Mouse (Mus musculus) spleen, adult 2 months (tissue): ENCODE measurements around the gene Tnfrsf1a.

ENCODE experiments used
- CTCF ChIP-seq: fragments of 200-500 bp; IDR thresholded peaks from 2 replicates; pipeline ENCODE4 v1.5.1; 2011; ENCODE audit warnings: mild to moderate bottlenecking, inconsistent platforms; ENCODE audit not compliant: insufficient read depth, insufficient read length, insufficient replicate concordance; ENCODE audit errors: extremely low read depth
- POLR2A ChIP-seq: fragments of 200-500 bp; IDR thresholded peaks from 2 replicates; pipeline ENCODE4 v1.6.1; 2011; ENCODE audit warnings: low read depth, low read length, inconsistent platforms

GRCm38 (mm10) chr6:125340244-125340643, 8.9 kb upstream of the Tnfrsf1a start:
- no peak for TF ChIP-seq CTCF
- TF ChIP-seq POLR2A, result no peak
